Mouse (Mus musculus) small intestine, adult 2 months (tissue): ENCODE measurements around the gene Foxn3.

Source experiments
- CTCF ChIP-seq: fragments of 200-500 bp; IDR thresholded peaks from 2 replicates; pipeline ENCODE4 v1.5.1; 2012; ENCODE audit warnings: low read depth, mild to moderate bottlenecking, control low read depth, inconsistent platforms, low read length, moderate library complexity, mixed read lengths; ENCODE audit not compliant: insufficient replicate concordance, insufficient read length; ENCODE audit errors: extremely low read depth
- POLR2A ChIP-seq: fragments of 200-500 bp; IDR thresholded peaks from 2 replicates; pipeline ENCODE4 v1.6.1; 2012; ENCODE audit warnings: low read depth, mild to moderate bottlenecking, control low read depth, inconsistent platforms, low read length, moderate library complexity

GRCm38 (mm10) chr12:99545270-99545770 is 18.1 kb downstream of the Foxn3 start:
- TF ChIP-seq POLR2A: no peak
- TF ChIP-seq CTCF: no peak
